Mouse (Mus musculus) kidney, postnatal 0 days (tissue): Measurements from ENCODE around the gene Fads6. TPM values are rescaled to one million over a fixed set of nuclear protein-coding genes. Genes with fewer than 3 reads are reported as not detected.

Source experiments
- ATAC-seq: fragments of 200-750 bp; cut with Nextera tagmentation; replicated peaks from 2 replicates; pipeline ENCODE4 v1.8.0; 2017; ENCODE audit warnings: low read depth, moderate number of reproducible peaks, moderate TSS enrichment, moderate library complexity; ENCODE audit not compliant: low FRiP score
- DNase-seq: peaks from one replicate; pipeline ENCODE4 v3.0.0-alpha.2; 2016; ENCODE audit warnings: low spot score
- H3K27ac ChIP-seq: fragments of 300-500 bp; sonication (generic); 2 replicates; pipeline ENCODE4 v1.5.1; 2014; ENCODE audit warnings: mild to moderate bottlenecking
- H3K27me3 ChIP-seq: fragments of 300-500 bp; sonication (generic); 2 replicates; pipeline ENCODE4 v1.6.1; 2014; ENCODE audit warnings: low read length, mixed read lengths; ENCODE audit not compliant: insufficient read depth
- H3K36me3 ChIP-seq: fragments of 300-500 bp; sonication (generic); 2 replicates; pipeline ENCODE4 v1.6.1; 2014; ENCODE audit warnings: low read length, mixed read lengths; ENCODE audit not compliant: insufficient read depth
- H3K4me1 ChIP-seq: fragments of 300-500 bp; sonication (generic); replicated peaks from 2 replicates; pipeline ENCODE4 v1.6.1; 2014; ENCODE audit warnings: antibody characterized with exemption, low read length, mixed read lengths; ENCODE audit not compliant: insufficient read depth
- H3K4me2 ChIP-seq: fragments of 300-500 bp; sonication (generic); 2 replicates; pipeline ENCODE4 v1.6.1; 2014; ENCODE audit warnings: mild to moderate bottlenecking, low read length, moderate library complexity, mixed read lengths
- H3K4me3 ChIP-seq: fragments of 300-500 bp; sonication (generic); replicated peaks from 2 replicates; pipeline ENCODE4 v1.5.1; 2014; ENCODE audit warnings: low read depth, low read length
- H3K9ac ChIP-seq: fragments of 300-500 bp; sonication (generic); 2 replicates; pipeline ENCODE4 v1.6.1; 2014; ENCODE audit warnings: low read depth, low read length
- H3K9me3 ChIP-seq: fragments of 300-500 bp; sonication (generic); replicated peaks from 2 replicates; pipeline ENCODE4 v1.6.1; 2016; ENCODE audit warnings: low read length, inconsistent platforms, mixed read lengths
- CTCF ChIP-seq: IDR thresholded peaks from 2 replicates; pipeline ENCODE4 v1.5.1; 2016; ENCODE audit warnings: antibody characterized with exemption, low read depth, mild to moderate bottlenecking, moderate library complexity
- WGBS: fragments of 180-500 bp; shearing (Covaris S2); extraction: QIAGEN DNeasy Blood & Tissue Kit; methylation state at CpG from one replicate; pipeline ENCODE4 v1.1.7; 2014; 5-methylcytosine and 5-hydroxymethylcytosine counted together
- polyA plus RNA-seq: library from polyadenylated mRNA; unstranded; fragments of >200 nt; fragmentation: Nextera tagmentation; extraction: Ambion mirVana; gene quantifications from 2 replicates; pipeline ENCODE4 v1.2.1, GENCODE M21; 2015

The Fads6 gene
- polyA plus RNA-seq, 1 experiment from 2014 or later, result 1.1 TPM

- H3K4me2 ChIP-seq, result peak overlapping the region; percentile 78
- 64% methylated on average over 3 of the region's 3 CpGs for WGBS
- H3K9me3 ChIP-seq, result no peaks in the 10 kb centered on the region
- ATAC-seq, result no peak
- no peaks in the 10 kb centered on the region for H3K36me3 ChIP-seq
- DNase-seq, result no peak
- no peak overlapping the region for H3K9ac ChIP-seq
- 0 out of 2 replicates have a peak, but pooled peaks cover 3% of the 10 kb centered on the region for H3K4me1 ChIP-seq
- TF ChIP-seq CTCF, result no peak
- no peaks in the 10 kb centered on the region for H3K27me3 ChIP-seq
- H3K4me3 ChIP-seq, result peak overlapping the region; percentile 50; the same call in 1 of the 2 replicates
- H3K27ac ChIP-seq, result no peak overlapping the region
Measured at GRCm38 (mm10) chr11:115275954-115276353, 21.5 kb downstream of the Fads6 start.

GRCm38 (mm10) chr11:115275509-115275908, 22.0 kb downstream of the Fads6 start:
- H3K9me3 ChIP-seq, result no peaks in the 10 kb centered on the region
- H3K4me3 ChIP-seq, result no peak overlapping the region

GRCm38 (mm10) chr11:115274771-115275170, 22.7 kb downstream of the Fads6 start:
- Histone ChIP-seq H3K27ac (no peak overlapping the region), H3K4me3 (no peak overlapping the region), H3K9me3 (no peaks in the 10 kb centered on the region), H3K36me3 (no peaks in the 10 kb centered on the region), H3K4me1 (0 out of 2 replicates have a peak, but pooled peaks cover 3% of the 10 kb centered on the region), H3K4me2 (no peak overlapping the region), H3K9ac (no peak overlapping the region), H3K27me3 (no peaks in the 10 kb centered on the region)
- DNase-seq (no peak), ATAC-seq (no peak)
- TF ChIP-seq CTCF, result no peak
- WGBS, result 84% methylated on average over 6 of the region's 6 CpGs

More at GRCm38 (mm10) chr11:115275509-115275908, 22.0 kb downstream of the Fads6 start:
- H3K4me1 ChIP-seq, result 0 out of 2 replicates have a peak, but pooled peaks cover 3% of the 10 kb centered on the region
- ATAC-seq (no peak), DNase-seq (no peak)
- no peak overlapping the region for H3K27ac ChIP-seq
- no peaks in the 10 kb centered on the region for H3K36me3 ChIP-seq
- no peaks in the 10 kb centered on the region for H3K27me3 ChIP-seq
- H3K4me2 ChIP-seq, result no peak overlapping the region
- no peak for TF ChIP-seq CTCF
- WGBS, result 75% methylated on average over 6 of the region's 6 CpGs
- no peak overlapping the region for H3K9ac ChIP-seq

GRCm38 (mm10) chr11:115274178-115274577, 23.3 kb downstream of the Fads6 start:
- Histone ChIP-seq H3K4me3 (no peak overlapping the region), H3K27me3 (no peaks in the 10 kb centered on the region; the same call in 1 of the 2 replicates), H3K4me1 (0 out of 2 replicates have a peak, but pooled peaks cover 3% of the 10 kb centered on the region), H3K4me2 (no peak overlapping the region), H3K36me3 (no peaks in the 10 kb centered on the region), H3K9ac (no peak overlapping the region), H3K27ac (no peak overlapping the region), H3K9me3 (no peaks in the 10 kb centered on the region)
- TF ChIP-seq CTCF, result no peak
- 82% methylated on average over 7 of the region's 7 CpGs for WGBS
- no peak for DNase-seq
- ATAC-seq, result no peak

GRCm38 (mm10) chr11:115273735-115274134, 23.7 kb downstream of the Fads6 start:
- Histone ChIP-seq H3K4me2 (no peak overlapping the region), H3K4me3 (no peak overlapping the region), H3K4me1 (0 out of 2 replicates have a peak, but pooled peaks cover 3% of the 10 kb centered on the region), H3K9me3 (no peaks in the 10 kb centered on the region), H3K27ac (no peak overlapping the region), H3K36me3 (no peaks in the 10 kb centered on the region), H3K27me3 (no peaks in the 10 kb centered on the region; the same call in 1 of the 2 replicates), H3K9ac (no peak overlapping the region)
- DNase-seq (no peak), ATAC-seq (no peak)
- WGBS, result 33% methylated on average over 7 of the region's 7 CpGs
- no peak for TF ChIP-seq CTCF

- H3K27me3 ChIP-seq, result peaks cover 7% of the 10 kb centered on the region
- no peak overlapping the region for H3K9ac ChIP-seq
- H3K27ac ChIP-seq, result no peak overlapping the region
- H3K9me3 ChIP-seq, result no peaks in the 10 kb centered on the region
- no peak for ATAC-seq
- no peaks in the 10 kb centered on the region for H3K36me3 ChIP-seq
- 0 out of 2 replicates have a peak, but pooled peaks cover 3% of the 10 kb centered on the region for H3K4me1 ChIP-seq
- no peak overlapping the region for H3K4me2 ChIP-seq
- no peak for TF ChIP-seq CTCF
- H3K4me3 ChIP-seq, result no peak overlapping the region
- DNase-seq, result no peak
- WGBS, result 78% methylated on average over 10 of the region's 10 CpGs
Measured at GRCm38 (mm10) chr11:115272894-115273498, 24.5 kb downstream of the Fads6 start.
